Mouse (Mus musculus) small intestine, adult 2 months (tissue): ENCODE data around the gene Sik3.

Experiments
- CTCF ChIP-seq: fragments of 200-500 bp; IDR thresholded peaks from 2 replicates; pipeline ENCODE4 v1.5.1; 2012; ENCODE audit warnings: low read depth, mild to moderate bottlenecking, control low read depth, inconsistent platforms, low read length, moderate library complexity, mixed read lengths; ENCODE audit not compliant: insufficient replicate concordance, insufficient read length; ENCODE audit errors: extremely low read depth
- POLR2A ChIP-seq: fragments of 200-500 bp; IDR thresholded peaks from 2 replicates; pipeline ENCODE4 v1.6.1; 2012; ENCODE audit warnings: low read depth, mild to moderate bottlenecking, control low read depth, inconsistent platforms, low read length, moderate library complexity

DNA sequence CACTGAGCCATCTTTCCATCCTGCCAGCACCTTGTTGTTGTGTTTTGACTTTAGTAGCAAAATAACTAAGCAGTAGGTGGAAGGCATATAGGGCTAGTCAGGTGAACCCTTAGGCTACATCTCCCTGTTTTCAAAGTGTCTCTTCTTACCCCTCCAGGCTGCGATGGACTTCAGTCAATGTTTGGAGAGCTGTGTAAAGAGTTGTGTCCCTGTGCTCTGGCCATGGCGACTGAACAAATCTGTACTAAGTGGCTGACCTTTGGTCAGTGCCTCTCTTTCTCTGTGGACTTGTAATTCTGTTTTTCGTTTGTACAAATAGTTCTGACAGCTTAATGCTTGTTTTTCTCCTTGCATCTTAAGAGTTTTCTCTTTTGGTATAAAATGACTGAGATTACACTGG lies 74.2 kb downstream of the Sik3 start:
- TF ChIP-seq CTCF (no peak), POLR2A (no peak)
